Mouse (Mus musculus) bone marrow, adult 2 months (tissue): ENCODE results near the gene Dennd2c.

ENCODE experiments used
- CTCF ChIP-seq: fragments of 200-500 bp; IDR thresholded peaks from 2 replicates; pipeline ENCODE4 v1.5.1; 2011; ENCODE audit warnings: low read length, control low read depth; ENCODE audit not compliant: control insufficient read depth, insufficient read depth
- POLR2A ChIP-seq: fragments of 200-500 bp; IDR thresholded peaks from 2 replicates; pipeline ENCODE4 v1.6.1; 2011; ENCODE audit warnings: low read depth, mild to moderate bottlenecking, control low read depth, low read length, borderline replicate concordance; ENCODE audit not compliant: control insufficient read depth

DNA sequence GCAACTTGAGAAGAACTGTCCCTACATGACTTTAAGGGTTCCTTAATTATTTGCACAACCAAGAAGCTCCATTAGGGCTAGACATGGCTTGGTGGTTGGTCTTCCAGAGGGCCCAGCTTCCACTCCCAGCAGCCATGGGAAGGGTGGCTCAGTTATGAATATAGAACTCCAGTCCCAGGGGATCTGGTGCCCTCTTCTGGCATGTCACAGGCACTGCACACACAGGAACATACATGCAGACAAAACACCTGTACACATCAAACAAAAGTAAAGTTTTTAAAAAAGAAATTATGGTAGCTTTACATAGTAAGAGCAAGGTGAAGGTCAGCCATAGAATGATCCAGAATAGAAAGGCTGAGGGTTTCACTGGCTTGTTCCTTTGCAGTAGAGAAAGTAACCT is 51.4 kb downstream of the Dennd2c start:
- no peak for TF ChIP-seq POLR2A
- peak; percentile 76 for TF ChIP-seq CTCF
